In the genomic region with DNA sequence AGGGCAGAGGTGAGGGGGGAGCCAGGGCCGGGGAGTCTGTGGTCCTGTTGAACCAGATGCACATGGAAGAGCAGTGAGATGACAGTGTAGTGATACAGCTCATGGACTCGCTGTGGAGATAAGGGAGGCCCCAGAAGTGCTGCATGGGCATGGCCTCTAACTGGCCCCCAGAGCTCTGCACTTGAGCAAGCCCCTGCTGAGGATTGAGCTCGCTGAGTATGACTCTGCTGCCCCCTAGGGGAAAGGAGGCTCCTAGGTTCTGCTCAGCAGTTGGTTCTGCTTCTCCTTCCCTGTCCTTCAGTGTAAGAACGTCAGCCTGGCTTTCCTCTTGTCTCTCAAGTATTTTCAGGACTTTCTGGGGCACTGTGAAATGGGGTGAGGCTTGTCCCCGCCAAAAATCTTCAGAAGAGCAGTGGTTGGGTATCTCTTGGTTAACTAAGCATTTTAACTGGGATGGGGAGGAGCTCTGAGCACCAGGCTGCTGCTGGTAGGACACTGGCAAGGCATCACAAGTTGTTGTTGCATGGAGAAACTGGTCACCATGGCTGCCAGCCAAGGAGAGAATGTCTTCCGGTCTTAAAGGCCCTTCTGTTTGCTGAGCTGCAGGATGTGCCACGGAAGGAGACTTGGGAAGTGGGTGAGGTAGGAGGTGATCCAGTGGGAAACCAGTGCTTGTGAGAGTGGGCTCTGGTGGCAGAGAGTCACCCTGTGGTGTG, we compare ENCODE assay signal across 9 mouse cellular contexts. TPM values are rescaled to one million over a fixed set of nuclear protein-coding genes. Genes with fewer than 3 reads are reported as not detected.
DNase-seq lines count a peak whose midpoint lies in the region; ATAC-seq and TF ChIP-seq lines count a peak whose summit lies in the region.
"Had no signal": no experiment of that assay in that cellular context is flagged by ENCODE, and none has a peak within 500 bp of the region (broad histone marks: within the 10 kb centered on the region; RNA-seq: fewer than 3 reads in every experiment).

No protein-coding gene starts in this region.

- TF ChIP-seq EP300 in CH12.LX (IDR thresholded peaks at IDR 0.05; ENCODE audit: low read length) = no peak
- no peak for TF ChIP-seq EP300 in liver, embryonic 14.5 days (IDR thresholded peaks at IDR 0.05; ENCODE audit: low read depth)
- no peak for TF ChIP-seq EP300 in stomach, postnatal 0 days (optimal IDR thresholded peaks at IDR 0.05)

- DNase-seq in CH12.LX (ENCODE audit: extremely low read depth) = peak; percentile 84
- peak; percentile 85 for DNase-seq in c-Kit-positive CD71-negative TER-119-negative erythroid progenitor cells, embryonic 14.5 days (ENCODE audit: low read depth)
- DNase-seq in forebrain, embryonic 11.5 days (ENCODE audit: low spot score) = peak; percentile 89
- peak; percentile 77 to 86 for DNase-seq in kidney, postnatal 25 days
- peak; percentile 66 to 75 (median 67) for DNase-seq in liver, embryonic 14.5 days (ENCODE audit: low read depth in 3 of 3, low spot score in 3 of 3)
- peak; percentile 82 for DNase-seq in stomach, postnatal 0 days (ENCODE audit: low spot score)

- H3K9me3 ChIP-seq in CH12.LX (replicated peaks; ENCODE audit: low read length) = no peaks in the 10 kb centered on the region
- no peaks in the 10 kb centered on the region for H3K9me3 ChIP-seq in forebrain, embryonic 11.5 days (ENCODE audit: control insufficient read depth, low read length)
- no peaks in the 10 kb centered on the region for H3K9me3 ChIP-seq in heart, embryonic 16.5 days (replicated peaks; ENCODE audit: control insufficient read depth, low read length)
- no peaks in the 10 kb centered on the region for H3K9me3 ChIP-seq in liver, embryonic 14.5 days (ENCODE audit: control insufficient read depth, low read length)
- H3K9me3 ChIP-seq in neural tube, embryonic 12.5 days = no peaks in the 10 kb centered on the region
- no peaks in the 10 kb centered on the region for H3K9me3 ChIP-seq in stomach, postnatal 0 days (ENCODE audit: control insufficient read depth, low read length)

- no peak overlapping the region for H3K4me3 ChIP-seq in CH12.LX (replicated peaks in 1 of 3; ENCODE audit: low read depth in 2 of 3, low read length in 2 of 3, poor library complexity in 1 of 3)
- no peak overlapping the region for H3K4me3 ChIP-seq in forebrain, embryonic 11.5 days (ENCODE audit: low read depth, low read length)
- H3K4me3 ChIP-seq in heart, embryonic 16.5 days (ENCODE audit: low read length) = no peak overlapping the region
- H3K4me3 ChIP-seq in liver, embryonic 14.5 days (ENCODE audit: insufficient read depth in 1 of 2, low read depth in 2 of 2, low read length in 2 of 2) = no peak overlapping the region
- no peak overlapping the region for H3K4me3 ChIP-seq in neural tube, embryonic 12.5 days
- no peak overlapping the region for H3K4me3 ChIP-seq in stomach, postnatal 0 days (ENCODE audit: low read depth, low read length)

- H3K79me2 ChIP-seq in CH12.LX (replicated peaks; ENCODE audit: control insufficient read depth, extremely low read depth, insufficient read depth, poor library complexity, severe bottlenecking) = no peaks in the 10 kb centered on the region

- no peak overlapping the region for H3K27ac ChIP-seq in CH12.LX (ENCODE audit: insufficient read depth, low read depth)
- H3K27ac ChIP-seq in forebrain, embryonic 11.5 days (ENCODE audit: low read depth, low read length) = no peak overlapping the region
- H3K27ac ChIP-seq in heart, embryonic 16.5 days (ENCODE audit: low read length) = no peak overlapping the region
- H3K27ac ChIP-seq in liver, embryonic 14.5 days = no peak overlapping the region; the same call in 1 of the 2 replicates
- H3K27ac ChIP-seq in neural tube, embryonic 12.5 days = no peak overlapping the region
- H3K27ac ChIP-seq in stomach, postnatal 0 days (replicated peaks) = no peak overlapping the region
- H3K27ac ChIP-seq: macrophage had no signal

- no peak overlapping the region for H3K9ac ChIP-seq in CH12.LX (ENCODE audit: insufficient read depth, low read depth)
- no peak overlapping the region for H3K9ac ChIP-seq in forebrain, embryonic 11.5 days (ENCODE audit: low read length)
- H3K9ac ChIP-seq in heart, embryonic 16.5 days (ENCODE audit: low read length) = no peak overlapping the region
- H3K9ac ChIP-seq in liver, embryonic 14.5 days (replicated peaks) = peak overlapping the region; percentile 20; the same call in 1 of the 2 replicates
- H3K9ac ChIP-seq in neural tube, embryonic 12.5 days = no peak overlapping the region
- no peak overlapping the region for H3K9ac ChIP-seq in stomach, postnatal 0 days (ENCODE audit: low read length)

- peak; percentile 81 for ATAC-seq in forebrain, embryonic 11.5 days (replicated peaks; ENCODE audit: low FRiP score)
- ATAC-seq in heart, embryonic 16.5 days (replicated peaks; ENCODE audit: extremely low read depth, insufficient read depth, low FRiP score) = peak; percentile 91
- ATAC-seq in liver, embryonic 14.5 days (ENCODE audit: insufficient read depth) = peak; percentile 85
- ATAC-seq in neural tube, embryonic 12.5 days (ENCODE audit: low FRiP score, low read depth) = peak; percentile 80
- ATAC-seq in stomach, postnatal 0 days (ENCODE audit: low FRiP score, low TSS enrichment) = peak; percentile 79

- dilution Hi-C loops in CH12.LX (cut with MboI; ENCODE audit: extremely low pct_ligation_motif_present, extremely low pct_unique_long_range_greater_than_20kb, low sequenced_read_pairs) = no loop called here

- in situ Hi-C loops in CH12.LX (cut with MboI; ENCODE audit: low pct_ligation_motif_present, low pct_unique_long_range_greater_than_20kb, low sequenced_read_pairs) = loop anchor here (25.0 kb wide), 1 partner anchor 1116 kb away; the partner anchor contains the start of gene Slc28a3

- no peak overlapping the region for H3K4me2 ChIP-seq in CH12.LX (ENCODE audit: insufficient read depth, low read depth, poor library complexity, severe bottlenecking)
- H3K4me2 ChIP-seq in forebrain, embryonic 11.5 days (ENCODE audit: low read depth, low read length, severe bottlenecking) = no peak overlapping the region
- H3K4me2 ChIP-seq in heart, embryonic 16.5 days (ENCODE audit: low read depth, low read length) = no peak overlapping the region
- H3K4me2 ChIP-seq in liver, embryonic 14.5 days (ENCODE audit: low read depth) = no peak overlapping the region
- no peak overlapping the region for H3K4me2 ChIP-seq in neural tube, embryonic 12.5 days (replicated peaks)
- H3K4me2 ChIP-seq in stomach, postnatal 0 days (replicated peaks; ENCODE audit: low read depth) = no peak overlapping the region

- no peak for TF ChIP-seq POLR2A in CH12.LX (IDR thresholded peaks at IDR 0.05; ENCODE audit: low read depth, low read length)

- WGBS in forebrain, embryonic 11.5 days = 37% methylated on average over 7 of the region's 7 CpGs
- 15% methylated on average over 7 of the region's 7 CpGs for WGBS in heart, embryonic 16.5 days
- 16% methylated on average over 7 of the region's 7 CpGs for WGBS in liver, embryonic 14.5 days (ENCODE audit: insufficient replicate concordance)
- 29% methylated on average over 7 of the region's 7 CpGs for WGBS in neural tube, embryonic 12.5 days
- 21% methylated on average over 7 of the region's 7 CpGs for WGBS in stomach, postnatal 0 days

- no peaks in the 10 kb centered on the region for H3K36me3 ChIP-seq in CH12.LX (replicated peaks in 1 of 2; ENCODE audit: control insufficient read depth in 1 of 2, insufficient read depth in 1 of 2, low read length in 1 of 2)
- no peaks in the 10 kb centered on the region for H3K36me3 ChIP-seq in forebrain, embryonic 11.5 days (ENCODE audit: control insufficient read depth, insufficient read depth, low read length)
- H3K36me3 ChIP-seq in heart, embryonic 16.5 days (ENCODE audit: control insufficient read depth, insufficient read depth) = no peaks in the 10 kb centered on the region
- H3K36me3 ChIP-seq in liver, embryonic 14.5 days (replicated peaks; ENCODE audit: control insufficient read depth, insufficient read depth, low read depth) = no peaks in the 10 kb centered on the region
- no peaks in the 10 kb centered on the region for H3K36me3 ChIP-seq in neural tube, embryonic 12.5 days
- no peaks in the 10 kb centered on the region for H3K36me3 ChIP-seq in stomach, postnatal 0 days (ENCODE audit: control insufficient read depth, insufficient read depth, low read length)

- peak; percentile 85 to 96 for TF ChIP-seq CTCF in CH12.LX (conservative IDR thresholded peaks at IDR 0.05 in 1 of 2, IDR thresholded peaks at IDR 0.05 in 1 of 2; ENCODE audit: low read depth in 2 of 2, low read length in 2 of 2)
- TF ChIP-seq CTCF in liver, embryonic 14.5 days (IDR thresholded peaks at IDR 0.05; ENCODE audit: low read depth) = peak; percentile 99
- TF ChIP-seq CTCF in stomach, postnatal 0 days (IDR thresholded peaks at IDR 0.05; ENCODE audit: low read depth) = peak; percentile 98

- peaks cover 3% of the 10 kb centered on the region for H3K27me3 ChIP-seq in CH12.LX (replicated peaks)
- H3K27me3 ChIP-seq in forebrain, embryonic 11.5 days (ENCODE audit: control insufficient read depth, insufficient read depth, low read length) = peaks cover 2% of the 10 kb centered on the region; the same call in 1 of the 2 replicates
- H3K27me3 ChIP-seq in heart, embryonic 16.5 days (ENCODE audit: control insufficient read depth, insufficient read depth, low read length) = no peaks in the 10 kb centered on the region
- peaks cover 5% of the 10 kb centered on the region; the same call in 1 of the 2 replicates for H3K27me3 ChIP-seq in liver, embryonic 14.5 days (ENCODE audit: control insufficient read depth, insufficient read depth, low read length)
- H3K27me3 ChIP-seq in neural tube, embryonic 12.5 days (replicated peaks) = no peaks in the 10 kb centered on the region; the same call in 1 of the 2 replicates
- no peaks in the 10 kb centered on the region for H3K27me3 ChIP-seq in stomach, postnatal 0 days (ENCODE audit: control insufficient read depth, insufficient read depth, low read length)

- TF ChIP-seq RAD21 in CH12.LX (IDR thresholded peaks at IDR 0.05; ENCODE audit: low read depth, low read length) = no peak; the same call in none of the 2 replicates

- H3K4me1 ChIP-seq in CH12.LX (ENCODE audit: control insufficient read depth in 1 of 2, insufficient read depth in 2 of 2) = peaks cover 0 to 6% of the 10 kb centered on the region in 2 experiments; a peak in 2 of 4 replicates
- H3K4me1 ChIP-seq in forebrain, embryonic 11.5 days (replicated peaks; ENCODE audit: control insufficient read depth, insufficient read depth, low read length) = no peaks in the 10 kb centered on the region
- H3K4me1 ChIP-seq in heart, embryonic 16.5 days (ENCODE audit: control insufficient read depth, insufficient read depth, low read length) = peaks cover 3% of the 10 kb centered on the region
- peaks cover 12 to 20% of the 10 kb centered on the region in 2 experiments for H3K4me1 ChIP-seq in liver, embryonic 14.5 days (replicated peaks; ENCODE audit: control insufficient read depth in 2 of 2, insufficient read depth in 2 of 2, low read length in 1 of 2)
- peaks cover 6% of the 10 kb centered on the region; the same call in 1 of the 2 replicates for H3K4me1 ChIP-seq in neural tube, embryonic 12.5 days
- H3K4me1 ChIP-seq in stomach, postnatal 0 days (replicated peaks; ENCODE audit: control insufficient read depth, insufficient read depth) = no peaks in the 10 kb centered on the region

RNA-seq across cellular contexts. Expression of gene Spata31d1d, which starts 3.0 kb away (rescaled TPM):
- total RNA-seq in CH12.LX (2012; rRNA removed) = not detected in 2 replicates
- total RNA-seq in CH12.LX (2014; rRNA removed) = not detected in 2 replicates
- polyA plus RNA-seq in CH12.LX (2012; ENCODE audit: insufficient read length, low read depth) = not detected in 2 replicates
- polyA plus RNA-seq in forebrain, embryonic 11.5 days (2014; fragmentation: Nextera tagmentation; extraction: Ambion mirVana) = not detected in 2 replicates
- not detected in 2 replicates for polyA plus RNA-seq in heart, embryonic 16.5 days (2015; fragmentation: Nextera tagmentation; extraction: Ambion mirVana)
- 0.02 TPM in 1 of 2 replicates, not detected in the other for polyA plus RNA-seq in liver, embryonic 14.5 days (2012; rRNA removed)
- polyA plus RNA-seq in liver, embryonic 14.5 days (2014; fragmentation: Nextera tagmentation; extraction: Ambion mirVana) = 0.03 TPM in 1 of 2 replicates, not detected in the other
- not detected in 2 replicates for polyA plus RNA-seq in neural tube, embryonic 12.5 days (2016; fragmentation: Nextera tagmentation; extraction: Ambion mirVana)
- polyA plus RNA-seq in stomach, postnatal 0 days (2015; fragmentation: Nextera tagmentation; extraction: Ambion mirVana) = not detected in 2 replicates
- polyA plus RNA-seq: macrophage had no signal

RNA-seq across cellular contexts. Expression of gene Spata31d1b, which starts 16.5 kb away (rescaled TPM):
- total RNA-seq in CH12.LX (2012; rRNA removed) = 0.13 and 0.30 TPM in 2 replicates
- total RNA-seq in CH12.LX (2014; rRNA removed) = 0.09 and 0.18 TPM in 2 replicates
- polyA plus RNA-seq in CH12.LX (2012; ENCODE audit: insufficient read length, low read depth) = 0.05 and 0.27 TPM in 2 replicates
- polyA plus RNA-seq in forebrain, embryonic 11.5 days (2014; fragmentation: Nextera tagmentation; extraction: Ambion mirVana) = not detected in 2 replicates
- not detected in 2 replicates for polyA plus RNA-seq in heart, embryonic 16.5 days (2015; fragmentation: Nextera tagmentation; extraction: Ambion mirVana)
- not detected in 2 replicates for polyA plus RNA-seq in liver, embryonic 14.5 days (2012; rRNA removed)
- polyA plus RNA-seq in liver, embryonic 14.5 days (2014; fragmentation: Nextera tagmentation; extraction: Ambion mirVana) = not detected in 2 replicates
- not detected in 2 replicates for polyA plus RNA-seq in neural tube, embryonic 12.5 days (2016; fragmentation: Nextera tagmentation; extraction: Ambion mirVana)
- polyA plus RNA-seq in stomach, postnatal 0 days (2015; fragmentation: Nextera tagmentation; extraction: Ambion mirVana) = 0.02 TPM in 1 of 2 replicates, not detected in the other
- polyA plus RNA-seq: macrophage had no signal

RNA-seq across cellular contexts. Expression of gene 1700014D04Rik, which starts 18.0 kb away (rescaled TPM):
- total RNA-seq in CH12.LX (2012; rRNA removed) (not detected in 2 replicates), CH12.LX (2014; rRNA removed) (not detected in 2 replicates)
- not detected in 2 replicates for polyA plus RNA-seq in CH12.LX (2012; ENCODE audit: insufficient read length, low read depth)
- polyA plus RNA-seq in forebrain, embryonic 11.5 days (2014; fragmentation: Nextera tagmentation; extraction: Ambion mirVana) = 0.16 TPM in 1 of 2 replicates, not detected in the other
- not detected in 2 replicates for polyA plus RNA-seq in heart, embryonic 16.5 days (2015; fragmentation: Nextera tagmentation; extraction: Ambion mirVana)
- 0.02 and 0.03 TPM in 2 replicates for polyA plus RNA-seq in liver, embryonic 14.5 days (2012; rRNA removed)
- polyA plus RNA-seq in liver, embryonic 14.5 days (2014; fragmentation: Nextera tagmentation; extraction: Ambion mirVana) = 0.03 and 0.33 TPM in 2 replicates
- 0.09 TPM in 1 of 2 replicates, not detected in the other for polyA plus RNA-seq in neural tube, embryonic 12.5 days (2016; fragmentation: Nextera tagmentation; extraction: Ambion mirVana)
- 0.02 TPM in 1 of 2 replicates, not detected in the other for polyA plus RNA-seq in stomach, postnatal 0 days (2015; fragmentation: Nextera tagmentation; extraction: Ambion mirVana)
- polyA plus RNA-seq: macrophage had no signal

RNA-seq across cellular contexts. Expression of gene Spata31d1a, which starts 18.4 kb away (rescaled TPM):
- total RNA-seq in CH12.LX (2012; rRNA removed) (not detected in 2 replicates), CH12.LX (2014; rRNA removed) (not detected in 2 replicates)
- 0.19 TPM in 1 of 2 replicates, not detected in the other for polyA plus RNA-seq in CH12.LX (2012; ENCODE audit: insufficient read length, low read depth)
- not detected in 2 replicates for polyA plus RNA-seq in forebrain, embryonic 11.5 days (2014; fragmentation: Nextera tagmentation; extraction: Ambion mirVana)
- polyA plus RNA-seq in heart, embryonic 16.5 days (2015; fragmentation: Nextera tagmentation; extraction: Ambion mirVana) = not detected in 2 replicates
- polyA plus RNA-seq in liver, embryonic 14.5 days (2012; rRNA removed) = 0.01 TPM in 1 of 2 replicates, not detected in the other
- polyA plus RNA-seq in liver, embryonic 14.5 days (2014; fragmentation: Nextera tagmentation; extraction: Ambion mirVana) = not detected in 2 replicates
- 0.06 TPM in 1 of 2 replicates, not detected in the other for polyA plus RNA-seq in neural tube, embryonic 12.5 days (2016; fragmentation: Nextera tagmentation; extraction: Ambion mirVana)
- polyA plus RNA-seq in stomach, postnatal 0 days (2015; fragmentation: Nextera tagmentation; extraction: Ambion mirVana) = 0.02 TPM in 1 of 2 replicates, not detected in the other
- polyA plus RNA-seq: macrophage had no signal

RNA-seq across cellular contexts. Expression of gene 4921517D22Rik, which starts 34.6 kb away (rescaled TPM):
- total RNA-seq in CH12.LX (2012; rRNA removed) = not detected in 2 replicates
- not detected in 2 replicates for total RNA-seq in CH12.LX (2014; rRNA removed)
- polyA plus RNA-seq in CH12.LX (2012; ENCODE audit: insufficient read length, low read depth) = not detected in 2 replicates
- polyA plus RNA-seq in forebrain, embryonic 11.5 days (2014; fragmentation: Nextera tagmentation; extraction: Ambion mirVana) = not detected in 2 replicates
- polyA plus RNA-seq in heart, embryonic 16.5 days (2015; fragmentation: Nextera tagmentation; extraction: Ambion mirVana) = not detected in 2 replicates
- polyA plus RNA-seq in liver, embryonic 14.5 days (2012; rRNA removed) = not detected in 2 replicates
- polyA plus RNA-seq in liver, embryonic 14.5 days (2014; fragmentation: Nextera tagmentation; extraction: Ambion mirVana) = not detected in 2 replicates
- polyA plus RNA-seq in neural tube, embryonic 12.5 days (2016; fragmentation: Nextera tagmentation; extraction: Ambion mirVana) = not detected in 2 replicates
- polyA plus RNA-seq in stomach, postnatal 0 days (2015; fragmentation: Nextera tagmentation; extraction: Ambion mirVana) = not detected in 2 replicates
- polyA plus RNA-seq: macrophage had no signal
